Mouse (Mus musculus) heart, postnatal 0 days (tissue): ENCODE results near the gene Elovl3. TPM values are rescaled to one million over a fixed set of nuclear protein-coding genes. Genes with fewer than 3 reads are reported as not detected.

Experiments used
- ATAC-seq: fragments of 200-750 bp; cut with Nextera tagmentation; 2 replicates; pipeline ENCODE4 v1.8.0; 2017; ENCODE audit warnings: low read depth, moderate number of reproducible peaks, moderate library complexity; ENCODE audit not compliant: insufficient read depth
- DNase-seq: peaks from one replicate; pipeline ENCODE4 v3.0.0-alpha.2; 2016; ENCODE audit warnings: low spot score
- H3K27ac ChIP-seq: fragments of 300-500 bp; sonication (generic); 2 replicates; pipeline ENCODE4 v1.5.1; 2014; ENCODE audit warnings: low read depth, mild to moderate bottlenecking
- H3K27me3 ChIP-seq: fragments of 300-500 bp; sonication (generic); 2 replicates; pipeline ENCODE4 v1.6.1; 2014; ENCODE audit warnings: low read length, mixed read lengths; ENCODE audit not compliant: control insufficient read depth, insufficient read depth
- H3K36me3 ChIP-seq: fragments of 300-500 bp; sonication (generic); replicated peaks from 2 replicates; pipeline ENCODE4 v1.6.1; 2014; ENCODE audit warnings: low read length, mixed read lengths; ENCODE audit not compliant: control insufficient read depth, insufficient read depth
- H3K4me1 ChIP-seq: fragments of 300-500 bp; sonication (generic); 2 replicates; pipeline ENCODE4 v1.6.1; 2014; ENCODE audit warnings: antibody characterized with exemption; ENCODE audit not compliant: control insufficient read depth, insufficient read depth
- H3K4me2 ChIP-seq: fragments of 300-500 bp; sonication (generic); 2 replicates; pipeline ENCODE4 v1.6.1; 2014; ENCODE audit warnings: low read depth, mild to moderate bottlenecking, low read length, moderate library complexity
- H3K4me3 ChIP-seq: fragments of 300-500 bp; sonication (generic); 2 replicates; pipeline ENCODE4 v1.5.1; 2014; ENCODE audit warnings: low read depth, low read length
- H3K9ac ChIP-seq: fragments of 300-500 bp; sonication (generic); replicated peaks from 2 replicates; pipeline ENCODE4 v1.6.1; 2014; ENCODE audit warnings: low read depth, low read length, mixed read lengths
- H3K9me3 ChIP-seq: fragments of 300-500 bp; sonication (generic); replicated peaks from 2 replicates; pipeline ENCODE4 v1.6.1; 2016; ENCODE audit warnings: low read length; ENCODE audit not compliant: control insufficient read depth
- CTCF ChIP-seq: IDR thresholded peaks from 2 replicates; pipeline ENCODE4 v1.5.1; 2016; ENCODE audit warnings: antibody characterized with exemption, control low read depth, low read depth
- EP300 ChIP-seq: IDR thresholded peaks from 2 replicates; pipeline ENCODE4 v1.6.1; 2016; ENCODE audit warnings: antibody characterized with exemption, low read depth
- WGBS: fragments of 180-500 bp; shearing (Covaris S2); extraction: QIAGEN DNeasy Blood & Tissue Kit; methylation state at CpG from one replicate; pipeline ENCODE4 v1.1.7; 2014; 5-methylcytosine and 5-hydroxymethylcytosine counted together
- polyA plus RNA-seq: library from polyadenylated mRNA; unstranded; fragments of >200 nt; fragmentation: Nextera tagmentation; extraction: Ambion mirVana; gene quantifications from 2 replicates; pipeline ENCODE4 v1.2.1, GENCODE M21; 2015
- total RNA-seq: library from RNA; depleted of rRNA; stranded (reverse); fragments of >200 nt; gene quantifications from 2 replicates; pipeline ENCODE4 v1.2.3, GENCODE M21; 2014; ENCODE audit warnings: low replicate concordance

Gene Elovl3
- total and polyA plus RNA-seq, 2 experiments from 2014 or later, result not detected

GRCm38 (mm10) chr19:46110214-46110613 lies 21.5 kb upstream of the Elovl3 start:
- no peak overlapping the region for H3K4me3 ChIP-seq
- no peaks in the 10 kb centered on the region for H3K9me3 ChIP-seq
- no peak overlapping the region for H3K27ac ChIP-seq
- H3K9ac ChIP-seq, result no peak overlapping the region
- H3K27me3 ChIP-seq, result no peaks in the 10 kb centered on the region
- no peaks in the 10 kb centered on the region for H3K4me1 ChIP-seq
- H3K4me2 ChIP-seq, result no peak overlapping the region
- no peak for DNase-seq
- no peak for TF ChIP-seq EP300
- no peak for TF ChIP-seq CTCF
- no peaks in the 10 kb centered on the region for H3K36me3 ChIP-seq
- WGBS, result 79% methylated on average over 2 of the region's 2 CpGs
- no peak for ATAC-seq

GRCm38 (mm10) chr19:46110781-46111180 lies 20.9 kb upstream of the Elovl3 start:
- ATAC-seq (no peak), DNase-seq (no peak)
- Histone ChIP-seq H3K27ac (no peak overlapping the region), H3K9me3 (no peaks in the 10 kb centered on the region), H3K27me3 (no peaks in the 10 kb centered on the region), H3K4me1 (no peaks in the 10 kb centered on the region), H3K36me3 (no peaks in the 10 kb centered on the region), H3K4me2 (no peak overlapping the region), H3K9ac (no peak overlapping the region), H3K4me3 (no peak overlapping the region)
- TF ChIP-seq EP300, result no peak
- no peak for TF ChIP-seq CTCF
- 74% methylated on average over 5 of the region's 5 CpGs for WGBS

GRCm38 (mm10) chr19:46114617-46115016 lies 17.1 kb upstream of the Elovl3 start:
- H3K4me3 ChIP-seq, result no peak overlapping the region
- no peaks in the 10 kb centered on the region for H3K36me3 ChIP-seq
- H3K27me3 ChIP-seq, result no peaks in the 10 kb centered on the region
- ATAC-seq, result no peak
- no peak overlapping the region for H3K9ac ChIP-seq
- no peaks in the 10 kb centered on the region for H3K4me1 ChIP-seq
- H3K27ac ChIP-seq, result no peak overlapping the region
- H3K9me3 ChIP-seq, result no peaks in the 10 kb centered on the region
- DNase-seq, result no peak
- no peak overlapping the region for H3K4me2 ChIP-seq
- no peak for TF ChIP-seq CTCF
- TF ChIP-seq EP300, result no peak
- WGBS, result 54% methylated on average over 4 of the region's 4 CpGs

DNA sequence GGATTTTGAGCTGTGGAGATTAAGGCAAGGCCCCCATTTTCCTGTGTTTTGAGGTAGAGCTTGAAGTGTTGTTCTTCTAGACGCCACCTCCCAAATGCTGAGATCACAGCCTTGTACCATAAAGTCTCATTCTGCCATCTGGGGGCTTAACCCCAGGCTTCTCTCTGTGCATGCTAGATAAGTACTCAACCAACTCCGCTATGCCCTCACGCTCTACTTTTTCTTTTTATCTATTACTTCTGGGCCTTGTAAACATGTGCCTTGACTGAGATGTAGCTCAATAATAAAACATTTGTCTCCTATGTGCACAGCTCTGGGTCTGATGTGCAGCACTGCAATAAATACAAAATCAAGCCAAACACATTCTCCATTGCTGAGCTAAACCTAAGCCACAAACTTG lies 12.2 kb upstream of the Elovl3 start:
- no peaks in the 10 kb centered on the region for H3K36me3 ChIP-seq
- no peak overlapping the region for H3K27ac ChIP-seq
- no peak overlapping the region for H3K4me3 ChIP-seq
- H3K4me2 ChIP-seq, result no peak overlapping the region
- H3K4me1 ChIP-seq, result no peaks in the 10 kb centered on the region
- TF ChIP-seq CTCF (no peak), EP300 (no peak)
- WGBS, result 80% methylated on average over 3 of the region's 3 CpGs
- DNase-seq (no peak), ATAC-seq (no peak)
- no peaks in the 10 kb centered on the region for H3K9me3 ChIP-seq
- no peaks in the 10 kb centered on the region for H3K27me3 ChIP-seq
- H3K9ac ChIP-seq, result no peak overlapping the region

- ATAC-seq, result no peak
- no peak for DNase-seq
- Histone ChIP-seq H3K4me1 (no peaks in the 10 kb centered on the region), H3K9ac (no peak overlapping the region), H3K4me3 (no peak overlapping the region), H3K27me3 (no peaks in the 10 kb centered on the region), H3K27ac (no peak overlapping the region), H3K36me3 (no peaks in the 10 kb centered on the region), H3K4me2 (no peak overlapping the region), H3K9me3 (no peaks in the 10 kb centered on the region)
- TF ChIP-seq EP300 (no peak), CTCF (no peak)
- 68% methylated on average over 6 of the region's 6 CpGs for WGBS
These were observed 10.8 kb upstream of the Elovl3 start for GRCm38 (mm10) chr19:46120872-46121271.

- Histone ChIP-seq H3K36me3 (no peaks in the 10 kb centered on the region), H3K9ac (no peak overlapping the region), H3K4me1 (no peaks in the 10 kb centered on the region), H3K4me3 (no peak overlapping the region), H3K9me3 (no peaks in the 10 kb centered on the region), H3K27ac (no peak overlapping the region), H3K4me2 (no peak overlapping the region), H3K27me3 (no peaks in the 10 kb centered on the region)
- ATAC-seq, result no peak
- DNase-seq, result no peak
- TF ChIP-seq EP300 (no peak), CTCF (no peak)
- WGBS, result 84% methylated on average over 3 of the region's 3 CpGs
These were observed 7.8 kb upstream of the Elovl3 start for GRCm38 (mm10) chr19:46123876-46124275.
